Mouse (Mus musculus) kidney, embryonic 15.5 days (tissue): ENCODE results near the gene Ptgds. TPM values are rescaled to one million over a fixed set of nuclear protein-coding genes. Genes with fewer than 3 reads are reported as not detected.

Source experiments
- ATAC-seq: fragments of 200-750 bp; cut with Nextera tagmentation; replicated peaks from 2 replicates; pipeline ENCODE4 v1.8.0; 2017; ENCODE audit warnings: moderate TSS enrichment; ENCODE audit not compliant: low FRiP score
- H3K27ac ChIP-seq: fragments of 300-500 bp; sonication (generic); 2 replicates; pipeline ENCODE4 v1.5.1; 2015; ENCODE audit warnings: mild to moderate bottlenecking, inconsistent platforms
- H3K27me3 ChIP-seq: fragments of 300-500 bp; sonication (generic); 2 replicates; pipeline ENCODE4 v1.6.1; 2015; ENCODE audit warnings: inconsistent platforms
- H3K36me3 ChIP-seq: fragments of 300-500 bp; sonication (generic); 2 replicates; pipeline ENCODE4 v1.6.1; 2015; ENCODE audit warnings: inconsistent platforms
- H3K4me1 ChIP-seq: fragments of 300-500 bp; sonication (generic); 2 replicates; pipeline ENCODE4 v1.6.1; 2015; ENCODE audit warnings: inconsistent platforms
- H3K4me2 ChIP-seq: fragments of 300-500 bp; sonication (generic); 2 replicates; pipeline ENCODE4 v1.6.1; 2015; ENCODE audit warnings: moderate library complexity, mild to moderate bottlenecking, inconsistent platforms
- H3K4me3 ChIP-seq: fragments of 300-500 bp; sonication (generic); replicated peaks from 2 replicates; pipeline ENCODE4 v1.5.1; 2015; ENCODE audit warnings: mild to moderate bottlenecking, inconsistent platforms
- H3K9ac ChIP-seq: fragments of 300-500 bp; sonication (generic); 2 replicates; pipeline ENCODE4 v1.6.1; 2015; ENCODE audit warnings: mild to moderate bottlenecking, inconsistent platforms
- H3K9me3 ChIP-seq: fragments of 300-500 bp; sonication (generic); replicated peaks from 2 replicates; pipeline ENCODE4 v1.6.1; 2016; ENCODE audit warnings: inconsistent platforms
- WGBS: fragments of 180-500 bp; shearing (Covaris S2); methylation state at CpG from one replicate; pipeline ENCODE4 v1.1.7; 2015; ENCODE audit warnings: mixed read lengths; 5-methylcytosine and 5-hydroxymethylcytosine counted together
- polyA plus RNA-seq: library from polyadenylated mRNA; unstranded; fragments of >200 nt; fragmentation: Nextera tagmentation; extraction: Ambion mirVana; gene quantifications from 2 replicates; pipeline ENCODE4 v1.2.1, GENCODE M21; 2015

The Ptgds gene
- polyA plus RNA-seq = 1.6 and 2.2 TPM in 2 replicates

DNA sequence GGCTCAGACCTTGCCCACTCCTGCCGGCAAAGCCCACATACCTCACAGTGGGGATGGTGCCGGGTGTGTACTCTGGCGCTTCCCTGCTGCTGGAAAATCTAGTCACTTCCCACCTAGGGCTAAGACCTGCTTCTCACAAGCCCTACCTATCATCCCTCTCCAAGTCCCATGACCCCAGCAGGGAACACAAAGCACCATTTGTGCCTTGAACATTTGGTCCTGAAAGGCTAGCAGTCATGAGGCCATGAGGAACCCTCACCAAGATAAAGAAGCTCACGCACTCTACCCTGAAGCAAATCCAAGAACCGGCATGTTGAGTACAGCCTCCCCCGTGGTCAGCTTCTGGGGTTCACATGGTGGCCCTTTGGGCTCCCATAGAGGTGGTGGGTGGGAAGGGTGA is at the start of gene Ptgds:
Gene Ptgds (minus strand): TSS at position 78 of the 400 bp plus-strand sequence.
- Histone ChIP-seq H3K4me2 (no peak within 1 kb of the TSS), H3K9me3 (no peaks in the 10 kb centered on the region), H3K27ac (no peak within 1 kb of the TSS), H3K27me3 (no peaks in the 10 kb centered on the region), H3K9ac (no peak within 1 kb of the TSS), H3K4me3 (no peak within 1 kb of the TSS), H3K4me1 (peaks cover 13% of the 10 kb centered on the region; the same call in 1 of the 2 replicates), H3K36me3 (no peaks in the 10 kb centered on the region)
- ATAC-seq = no peak
- WGBS = 54% methylated on average over 6 of the region's 6 CpGs

DNA sequence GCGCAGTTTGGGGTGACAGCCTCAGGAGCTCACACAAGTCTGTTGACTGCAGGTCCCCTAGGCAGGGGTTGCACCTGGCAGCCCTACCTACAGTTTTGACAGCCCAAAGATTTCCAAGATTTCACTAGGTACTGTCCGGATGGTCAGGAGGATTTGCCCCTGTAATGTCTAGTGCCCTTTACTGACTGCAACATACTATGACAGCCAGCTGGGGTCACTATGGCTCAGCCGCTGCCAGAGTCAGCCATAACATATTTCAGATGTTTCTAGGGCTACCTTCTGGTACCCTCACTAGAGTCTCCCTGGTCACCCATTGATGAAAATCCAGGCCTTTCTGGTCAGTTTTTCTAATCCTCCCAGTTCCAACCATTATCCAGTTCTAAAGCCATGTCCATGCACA is 40.1 kb upstream of the Ptgds start:
- Histone ChIP-seq H3K27ac (no peak overlapping the region), H3K36me3 (peaks cover 14% of the 10 kb centered on the region), H3K4me2 (no peak overlapping the region), H3K27me3 (no peaks in the 10 kb centered on the region), H3K4me3 (no peak overlapping the region), H3K9me3 (no peaks in the 10 kb centered on the region), H3K9ac (no peak overlapping the region), H3K4me1 (no peaks in the 10 kb centered on the region)
- 60% methylated on average over 3 of the region's 3 CpGs for WGBS
- ATAC-seq = no peak

DNA sequence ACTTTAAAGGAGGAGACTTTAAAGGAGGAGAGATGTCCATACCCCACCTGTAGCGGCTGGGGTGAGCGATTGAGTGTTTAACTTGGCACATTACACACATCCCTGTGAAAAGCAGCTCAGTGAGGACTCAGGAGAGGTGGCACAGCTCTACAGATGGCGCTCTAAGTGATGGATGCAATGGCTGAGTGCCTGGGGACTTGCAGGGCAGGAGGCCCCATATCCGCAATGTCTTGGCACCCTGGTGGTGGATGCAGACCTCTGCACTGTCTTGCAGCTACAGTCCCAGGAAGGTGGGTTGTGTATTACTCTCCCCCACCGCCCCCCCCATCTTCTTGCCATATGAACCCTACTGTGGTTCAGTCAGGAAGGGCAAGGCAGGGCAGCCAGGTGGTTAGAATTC is 37.1 kb upstream of the Ptgds start:
- ATAC-seq = 0 out of 2 replicates have a peak, but pooled peaks have one; percentile 30
- WGBS = 35% methylated on average over 5 of the region's 5 CpGs
- Histone ChIP-seq H3K9me3 (no peaks in the 10 kb centered on the region), H3K4me2 (no peak overlapping the region), H3K9ac (no peak overlapping the region), H3K27me3 (no peaks in the 10 kb centered on the region), H3K4me1 (peaks cover 8% of the 10 kb centered on the region), H3K4me3 (no peak overlapping the region), H3K36me3 (peaks cover 40% of the 10 kb centered on the region), H3K27ac (no peak overlapping the region)

DNA sequence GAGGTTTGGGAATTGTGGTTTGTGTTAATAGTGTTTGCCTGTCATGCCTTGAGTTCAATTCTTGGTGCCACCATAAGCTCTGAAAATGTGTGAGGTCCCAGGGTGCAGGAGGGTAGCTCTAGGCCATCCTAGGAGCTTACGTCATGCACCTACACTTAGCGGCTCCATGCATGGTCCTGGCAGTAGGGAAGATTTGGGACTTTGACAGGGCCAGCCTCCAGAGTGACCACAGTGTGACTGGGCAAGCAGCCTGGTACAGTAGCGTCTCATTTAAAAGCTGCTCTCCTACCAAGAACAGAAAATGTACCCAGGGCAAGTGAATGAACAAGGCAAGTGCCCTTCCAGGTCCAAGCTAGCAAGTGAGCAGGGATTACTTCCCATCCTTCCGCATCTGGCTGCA is 36.0 kb upstream of the Ptgds start:
- WGBS = 95% methylated on average over 4 of the region's 4 CpGs
- ATAC-seq = no peak

DNA sequence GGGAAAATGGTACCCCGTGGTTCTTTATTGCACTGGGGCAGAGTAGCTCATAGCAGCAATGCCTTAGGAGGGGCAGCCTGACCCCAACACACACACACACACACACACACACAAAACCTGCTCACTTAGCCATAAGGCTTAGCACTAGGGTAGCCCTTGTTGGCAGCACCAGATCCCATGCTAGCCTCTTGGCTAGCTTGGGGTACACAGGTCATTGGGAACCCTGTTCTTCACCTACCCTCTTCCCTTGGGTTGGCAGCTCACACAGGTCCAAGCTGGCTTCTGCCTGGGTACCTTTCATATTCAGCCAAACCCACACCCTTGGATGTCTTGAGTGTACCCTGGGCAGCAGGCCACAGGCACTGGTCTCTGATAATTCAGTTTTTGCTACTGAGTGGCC is 35.2 kb upstream of the Ptgds start:
- no peak overlapping the region for H3K4me3 ChIP-seq
- H3K9me3 ChIP-seq = no peaks in the 10 kb centered on the region
- H3K36me3 ChIP-seq = peaks cover 40% of the 10 kb centered on the region
- H3K27me3 ChIP-seq = no peaks in the 10 kb centered on the region
- no peak for ATAC-seq
- no peak overlapping the region for H3K4me2 ChIP-seq
- no peak overlapping the region for H3K9ac ChIP-seq
- no peak overlapping the region for H3K27ac ChIP-seq
- H3K4me1 ChIP-seq = peaks cover 21% of the 10 kb centered on the region
- WGBS = 77% methylated on average over 1 of the region's 1 CpGs

More for the DNA sequence above, 36.0 kb upstream of the Ptgds start:
- no peak overlapping the region for H3K4me3 ChIP-seq
- H3K9me3 ChIP-seq = no peaks in the 10 kb centered on the region
- H3K4me1 ChIP-seq = peaks cover 17% of the 10 kb centered on the region
- H3K36me3 ChIP-seq = peaks cover 40% of the 10 kb centered on the region
- no peak overlapping the region for H3K27ac ChIP-seq
- H3K4me2 ChIP-seq = no peak overlapping the region
- H3K27me3 ChIP-seq = no peaks in the 10 kb centered on the region
- H3K9ac ChIP-seq = no peak overlapping the region

DNA sequence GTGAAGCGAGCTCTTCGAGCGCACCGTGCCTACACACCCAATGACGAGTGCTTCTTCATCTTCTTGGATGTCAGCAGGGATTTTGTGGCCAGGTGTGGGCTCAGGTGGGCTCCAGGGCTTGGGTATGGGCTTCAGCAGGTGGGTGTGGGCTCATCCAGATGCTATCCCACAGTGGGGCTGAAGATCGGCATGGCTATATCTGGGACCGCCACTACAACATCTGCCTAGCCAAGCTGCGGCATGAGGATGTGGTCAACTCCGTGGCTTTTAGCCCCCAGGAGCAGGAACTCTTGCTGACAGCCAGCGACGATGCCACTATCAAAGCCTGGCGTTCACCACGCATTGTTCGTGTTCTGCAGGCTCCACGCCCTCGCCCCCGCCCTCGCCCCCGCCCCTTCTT is 34.7 kb upstream of the Ptgds start:
- no peak overlapping the region for H3K27ac ChIP-seq
- WGBS = 98% methylated on average over 19 of the region's 19 CpGs
- no peak overlapping the region for H3K9ac ChIP-seq
- H3K4me3 ChIP-seq = no peak overlapping the region
- H3K36me3 ChIP-seq = peaks cover 40% of the 10 kb centered on the region
- H3K9me3 ChIP-seq = no peaks in the 10 kb centered on the region
- H3K4me1 ChIP-seq = peaks cover 23% of the 10 kb centered on the region
- no peak for ATAC-seq
- H3K27me3 ChIP-seq = no peaks in the 10 kb centered on the region
- H3K4me2 ChIP-seq = no peak overlapping the region

DNA sequence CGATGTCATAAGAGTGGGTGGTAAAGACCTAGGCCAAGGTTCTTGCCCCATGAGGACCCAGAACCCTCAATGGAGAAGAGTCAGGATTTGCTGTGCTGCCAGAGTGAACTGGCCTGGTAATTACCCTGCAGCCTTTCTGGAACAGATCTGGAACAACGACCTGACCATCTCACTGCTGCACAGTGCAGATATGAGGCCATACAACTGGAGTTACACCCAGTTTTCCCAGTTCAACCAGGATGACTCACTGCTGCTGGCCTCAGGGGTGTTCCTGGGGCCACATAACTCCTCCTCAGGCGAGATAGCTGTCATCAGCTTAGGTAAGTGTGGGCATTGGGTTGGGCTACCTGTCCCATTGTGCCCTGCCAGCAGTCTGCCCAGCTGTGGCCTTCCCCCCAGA is 32.9 kb upstream of the Ptgds start:
- Histone ChIP-seq H3K9ac (no peak overlapping the region), H3K27me3 (no peaks in the 10 kb centered on the region), H3K4me3 (no peak overlapping the region), H3K9me3 (no peaks in the 10 kb centered on the region), H3K4me1 (peaks cover 28% of the 10 kb centered on the region), H3K27ac (no peak overlapping the region), H3K4me2 (no peak overlapping the region), H3K36me3 (peaks cover 40% of the 10 kb centered on the region)
- ATAC-seq = no peak
- WGBS = 73% methylated on average over 3 of the region's 3 CpGs

DNA sequence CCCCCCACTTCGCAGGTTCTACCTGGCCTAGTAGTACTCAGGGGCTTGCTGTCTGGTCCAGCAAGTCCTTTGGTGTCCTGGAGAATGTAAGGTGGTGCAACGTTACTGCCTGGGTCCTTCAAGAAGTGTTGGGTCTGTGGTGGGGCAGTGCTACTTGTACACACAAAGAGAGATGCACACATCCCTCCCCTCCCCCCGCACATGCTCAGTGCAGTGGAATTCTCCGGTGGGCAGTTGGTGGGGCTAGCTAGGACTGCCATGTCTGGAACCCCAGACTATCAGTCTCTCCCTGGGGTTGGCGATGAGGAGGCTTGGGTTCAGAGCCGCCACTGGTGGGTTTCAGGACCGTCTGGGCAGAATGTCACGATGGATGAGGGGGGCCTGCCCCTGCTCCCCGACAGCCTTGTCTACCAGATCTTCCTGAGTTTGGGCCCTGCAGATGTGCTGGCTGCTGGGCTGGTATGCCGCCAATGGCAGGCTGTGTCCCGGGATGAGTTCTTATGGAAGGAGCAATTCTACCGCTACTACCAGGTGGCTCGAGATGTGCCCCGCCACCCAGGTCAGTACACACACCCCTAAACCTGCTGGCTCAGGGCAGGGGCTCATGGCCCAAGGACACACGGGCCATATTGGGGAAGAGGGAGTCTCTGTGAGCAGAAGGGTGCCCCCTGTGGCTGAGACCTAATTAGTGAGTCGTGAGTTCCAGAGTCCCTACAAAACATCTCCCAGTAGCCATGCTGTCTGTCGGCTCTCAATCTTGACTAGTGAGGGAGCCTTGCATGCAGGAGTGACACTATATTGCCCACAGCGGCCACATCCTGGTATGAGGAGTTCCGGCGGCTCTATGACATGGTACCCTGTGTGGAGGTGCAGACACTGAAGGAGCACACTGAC is 32.0 kb upstream of the Ptgds start, which contains the start of gene C8g:
Gene C8g (minus strand): TSS at position 127 of the 894 bp plus-strand sequence.
- Histone ChIP-seq H3K4me1 (peaks cover 30% of the 10 kb centered on the region), H3K36me3 (peaks cover 40% of the 10 kb centered on the region), H3K9me3 (no peaks in the 10 kb centered on the region), H3K4me2 (peak within 1 kb of the TSS; percentile 93), H3K27ac (peak within 1 kb of the TSS; percentile 82), H3K4me3 (peak within 1 kb of the TSS; percentile 87), H3K27me3 (no peaks in the 10 kb centered on the region), H3K9ac (peak within 1 kb of the TSS; percentile 93)
- WGBS = 78% methylated on average over 20 of the region's 20 CpGs
- no peak for ATAC-seq

DNA sequence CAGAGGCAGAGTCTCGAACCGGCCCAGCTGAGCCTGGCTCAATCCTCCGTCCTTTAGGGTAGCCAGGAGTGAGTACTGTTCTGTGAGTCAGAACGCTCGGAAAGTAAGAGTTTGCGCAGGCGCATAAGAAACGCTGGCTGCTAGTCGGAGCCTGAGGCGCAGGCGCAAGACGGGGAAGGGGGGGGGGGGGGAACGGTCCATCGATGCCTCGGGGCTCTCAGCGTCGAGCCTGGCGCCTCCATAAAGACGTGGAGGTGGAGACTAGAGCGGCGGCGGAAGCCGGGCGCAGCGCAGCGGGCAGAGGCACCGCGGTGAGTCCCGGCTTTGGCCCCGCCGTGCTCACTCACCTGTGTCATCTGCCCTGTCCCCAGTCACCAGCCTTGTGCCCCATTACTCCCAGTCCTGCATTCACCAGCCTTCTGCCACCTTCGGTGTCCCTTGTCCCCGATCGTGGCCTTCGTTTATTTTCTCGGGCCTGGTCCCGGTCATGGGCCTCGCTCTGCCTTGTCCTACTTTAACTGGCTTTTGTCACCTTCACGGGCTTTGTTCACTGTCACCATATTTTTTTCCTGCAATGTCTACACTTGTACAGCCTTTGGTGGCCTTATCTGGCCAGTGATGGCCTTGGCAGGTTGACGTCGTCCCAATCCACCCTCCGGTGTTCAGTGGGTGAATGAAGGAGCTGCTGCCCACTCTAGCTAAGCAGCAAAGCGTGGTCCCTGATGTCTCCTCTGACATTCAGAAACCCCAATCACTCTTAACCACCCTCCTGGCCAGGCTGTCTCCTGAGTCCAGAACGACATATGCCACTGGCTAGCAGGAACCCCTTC is 30.9 kb upstream of the Ptgds start, which contains the start of gene Fbxw5:
Gene Fbxw5 (plus strand): TSS at position 175 of the 830 bp plus-strand sequence.
- peaks cover 35% of the 10 kb centered on the region for H3K36me3 ChIP-seq
- H3K27ac ChIP-seq = peak within 1 kb of the TSS; percentile 82
- peak within 1 kb of the TSS; percentile 93 for H3K4me2 ChIP-seq
- H3K9me3 ChIP-seq = no peaks in the 10 kb centered on the region
- peak within 1 kb of the TSS; percentile 87 for H3K4me3 ChIP-seq
- peak within 1 kb of the TSS; percentile 93 for H3K9ac ChIP-seq
- no peaks in the 10 kb centered on the region for H3K27me3 ChIP-seq
- ATAC-seq = peak; percentile 89
- WGBS = under 1% methylated on average over 43 of the region's 44 CpGs
- peaks cover 30% of the 10 kb centered on the region for H3K4me1 ChIP-seq

DNA sequence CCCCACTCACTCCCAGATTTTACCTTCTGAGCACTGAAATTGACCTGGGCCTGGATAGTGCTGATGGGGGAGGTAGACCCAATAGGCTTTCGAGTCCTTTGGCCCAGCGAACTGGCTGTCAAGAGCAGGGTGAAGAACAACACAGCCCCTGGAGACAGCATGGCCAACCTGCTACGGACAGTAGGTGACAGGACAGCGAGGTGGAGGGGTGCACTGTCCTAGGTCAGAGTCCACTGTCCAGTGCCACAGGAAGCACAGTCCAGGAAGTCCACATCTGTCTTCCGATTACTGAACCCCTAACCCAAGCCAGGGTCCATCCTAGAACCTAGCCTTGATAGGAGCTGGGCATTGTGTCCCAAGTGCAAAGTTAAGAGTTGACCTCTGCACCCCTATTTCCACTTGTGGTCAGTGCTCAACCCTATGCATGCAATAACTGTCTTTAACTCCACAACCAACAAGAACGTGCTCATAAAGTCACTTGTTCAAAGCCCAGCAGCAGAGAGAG is 30.3 kb upstream of the Ptgds start:
- peaks cover 30% of the 10 kb centered on the region for H3K4me1 ChIP-seq
- H3K36me3 ChIP-seq = peaks cover 28% of the 10 kb centered on the region
- peak; percentile 45 for ATAC-seq
- peak overlapping the region; percentile 87 for H3K4me3 ChIP-seq
- peak overlapping the region; percentile 93 for H3K4me2 ChIP-seq
- peak overlapping the region; percentile 71 for H3K27ac ChIP-seq
- WGBS = 69% methylated on average over 6 of the region's 6 CpGs
- H3K27me3 ChIP-seq = no peaks in the 10 kb centered on the region
- no peaks in the 10 kb centered on the region for H3K9me3 ChIP-seq
- H3K9ac ChIP-seq = peak overlapping the region; percentile 93

DNA sequence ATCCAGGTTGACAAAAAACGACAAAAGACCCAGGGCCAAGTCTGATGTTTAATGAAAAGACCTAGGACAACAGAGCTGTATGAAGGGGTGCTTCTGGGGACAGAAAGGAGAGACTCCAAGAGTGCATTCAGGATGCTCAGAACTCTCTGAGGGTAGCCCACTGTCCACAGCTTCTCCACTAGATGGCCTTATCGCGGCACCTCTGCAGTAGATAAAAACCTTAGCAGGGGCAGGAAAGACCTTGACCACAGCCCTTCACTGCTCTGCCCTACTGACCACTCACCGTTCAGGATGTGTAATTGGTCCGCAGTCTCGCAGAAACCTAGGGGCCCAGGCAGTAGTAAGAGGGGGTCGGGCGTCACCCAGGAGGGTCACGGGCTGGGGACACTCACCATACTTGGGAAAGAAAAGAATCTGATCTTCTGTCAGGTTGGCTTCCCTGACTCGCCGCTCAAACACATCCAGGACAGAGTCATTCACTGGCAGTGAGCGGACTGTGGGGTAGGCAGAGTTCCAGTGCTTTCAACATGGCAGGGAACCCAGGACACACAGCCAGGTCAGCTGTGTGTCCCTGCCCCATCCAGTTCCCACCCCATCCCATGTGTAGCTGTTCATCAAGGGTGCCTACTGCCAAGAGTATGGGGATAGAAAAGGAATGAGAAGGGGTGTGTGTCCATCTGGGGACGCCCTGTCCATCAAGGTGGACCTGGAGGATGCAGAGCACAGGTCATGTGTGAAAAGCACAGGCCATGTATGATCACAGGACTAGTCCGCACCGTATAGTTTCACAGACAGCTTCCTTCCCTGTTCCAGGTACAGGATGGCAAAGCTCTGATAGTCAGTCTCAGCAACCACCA is 29.0 kb upstream of the Ptgds start:
- peaks cover 30% of the 10 kb centered on the region for H3K4me1 ChIP-seq
- H3K9ac ChIP-seq = no peak overlapping the region
- no peak overlapping the region for H3K4me3 ChIP-seq
- H3K4me2 ChIP-seq = no peak overlapping the region
- 67% methylated on average over 15 of the region's 15 CpGs for WGBS
- H3K9me3 ChIP-seq = no peaks in the 10 kb centered on the region
- ATAC-seq = no peak
- peaks cover 15% of the 10 kb centered on the region for H3K36me3 ChIP-seq
- H3K27ac ChIP-seq = peak overlapping the region; percentile 54; the same call in 1 of the 2 replicates
- H3K27me3 ChIP-seq = no peaks in the 10 kb centered on the region
